Mouse (Mus musculus) thymus, adult 2 months (tissue): ENCODE measurements around the gene Rreb1.

Experiments used
- CTCF ChIP-seq: fragments of 200-500 bp; IDR thresholded peaks from 2 replicates; pipeline ENCODE4 v1.5.1; 2012; ENCODE audit warnings: mild to moderate bottlenecking, control low read depth, low read length, moderate library complexity, borderline replicate concordance; ENCODE audit not compliant: control insufficient read depth, poor library complexity, insufficient read depth; ENCODE audit errors: extremely low read depth
- POLR2A ChIP-seq: fragments of 200-500 bp; IDR thresholded peaks from 2 replicates; pipeline ENCODE4 v1.6.1; 2012; ENCODE audit warnings: mild to moderate bottlenecking, low read length, control low read depth, moderate library complexity; ENCODE audit not compliant: control insufficient read depth, poor library complexity, insufficient read depth; ENCODE audit errors: extremely low read depth

- TF ChIP-seq CTCF (no peak), POLR2A (no peak)
These were observed 68.3 kb downstream of the Rreb1 start for GRCm38 (mm10) chr13:37846507-37846906.
